Mouse (Mus musculus) cerebral cortex, adult 2 months (tissue): ENCODE data around the gene Piwil4.

Experiments used
- WGBS: fragments of 180-500 bp; shearing (Covaris S2); methylation state at CpG from one replicate; pipeline ENCODE4 v1.1.7; 2018; 5-methylcytosine and 5-hydroxymethylcytosine counted together

Gene Piwil4

GRCm38 (mm10) chr9:14740151-14740924 lies at the start of gene Piwil4:
Piwil4 (minus strand) TSS chr9:14740733.
- WGBS = 86% methylated on average over 19 of the region's 19 CpGs

GRCm38 (mm10) chr9:14787356-14787755 lies 46.8 kb upstream of the Piwil4 start:
- 89% methylated on average over 6 of the region's 6 CpGs for WGBS

GRCm38 (mm10) chr9:14784039-14785002 lies 43.8 kb upstream of the Piwil4 start, which contains the start of the genes Mre11a and Ankrd49:
Mre11a (plus strand) TSS chr9:14784654.
Ankrd49 (minus strand) TSS chr9:14784856.
- WGBS = under 1% methylated on average over 62 of the region's 62 CpGs

GRCm38 (mm10) chr9:14778341-14778740 lies 37.8 kb upstream of the Piwil4 start:
- WGBS = 61% methylated on average over 13 of the region's 13 CpGs

- 21% methylated on average over 2 of the region's 2 CpGs for WGBS
Measured at GRCm38 (mm10) chr9:14773813-14774212, 33.3 kb upstream of the Piwil4 start.

GRCm38 (mm10) chr9:14772074-14772473 lies 31.5 kb upstream of the Piwil4 start:
- WGBS = 92% methylated on average over 2 of the region's 2 CpGs

- 37% methylated on average over 23 of the region's 23 CpGs for WGBS
Measured at GRCm38 (mm10) chr9:14770803-14771471, 30.4 kb upstream of the Piwil4 start, which contains the start of gene 1700012B09Rik. 1700012B09Rik (minus strand) TSS chr9:14771030.

- whole genome bisulfite sequencing = 79% methylated on average over 4 of the region's 6 CpGs
Measured at GRCm38 (mm10) chr9:14769811-14770210, 29.3 kb upstream of the Piwil4 start.

GRCm38 (mm10) chr9:14764765-14765164 lies 24.2 kb upstream of the Piwil4 start:
- 25% methylated on average over 7 of the region's 7 CpGs for WGBS

- WGBS = 71% methylated on average over 7 of the region's 7 CpGs
Measured at GRCm38 (mm10) chr9:14758590-14758989, 18.1 kb upstream of the Piwil4 start.

- 88% methylated on average over 3 of the region's 3 CpGs for WGBS
Measured at GRCm38 (mm10) chr9:14754469-14754868, 13.9 kb upstream of the Piwil4 start.

GRCm38 (mm10) chr9:14752001-14752522 lies 11.5 kb upstream of the Piwil4 start, which contains the start of gene Fut4:
Fut4 (minus strand) TSS chr9:14752393.
- 4% methylated on average over 28 of the region's 28 CpGs for WGBS

GRCm38 (mm10) chr9:14751503-14752000 lies 11.0 kb upstream of the Piwil4 start:
- 2% methylated on average over 49 of the region's 50 CpGs for WGBS

GRCm38 (mm10) chr9:14750901-14751502 lies 10.5 kb upstream of the Piwil4 start:
- WGBS = 47% methylated on average over 42 of the region's 42 CpGs

GRCm38 (mm10) chr9:14739498-14740150 lies 909 bp downstream of the Piwil4 start:
- WGBS = 91% methylated on average over 4 of the region's 4 CpGs

- WGBS = 58% methylated on average over 9 of the region's 9 CpGs
Measured at GRCm38 (mm10) chr9:14730941-14731541, 9.5 kb downstream of the Piwil4 start.

- WGBS = 91% methylated on average over 4 of the region's 4 CpGs
Measured at GRCm38 (mm10) chr9:14728365-14728764, 12.2 kb downstream of the Piwil4 start.

GRCm38 (mm10) chr9:14726629-14727028 lies 13.9 kb downstream of the Piwil4 start:
- 93% methylated on average over 4 of the region's 4 CpGs for WGBS

- 93% methylated on average over 6 of the region's 6 CpGs for WGBS
Measured at GRCm38 (mm10) chr9:14726005-14726404, 14.5 kb downstream of the Piwil4 start.
